Mouse (Mus musculus) limb, embryonic 15.5 days (tissue): ENCODE measurements around the gene Lrrc61. TPM values are rescaled to one million over a fixed set of nuclear protein-coding genes. Genes with fewer than 3 reads are reported as not detected.
A peak's percentile ranks its signal among the peaks of the same experiment; 100 is the strongest.

ENCODE experiments used
- ATAC-seq: fragments of 200-750 bp; cut with Nextera tagmentation; 2 replicates; pipeline ENCODE4 v1.8.0; 2017; ENCODE audit warnings: low read depth, moderate TSS enrichment; ENCODE audit not compliant: insufficient number of reproducible peaks, low FRiP score, low TSS enrichment
- H3K27ac ChIP-seq: fragments of 300-500 bp; sonication (generic); 2 replicates; pipeline ENCODE4 v1.5.1; 2015; ENCODE audit warnings: moderate library complexity, mild to moderate bottlenecking, inconsistent platforms
- H3K27me3 ChIP-seq: fragments of 300-500 bp; sonication (generic); 2 replicates; pipeline ENCODE4 v1.6.1; 2015; ENCODE audit warnings: inconsistent platforms
- H3K36me3 ChIP-seq: fragments of 300-500 bp; sonication (generic); 2 replicates; pipeline ENCODE4 v1.6.1; 2015; ENCODE audit warnings: inconsistent platforms
- H3K4me1 ChIP-seq: fragments of 300-500 bp; sonication (generic); 2 replicates; pipeline ENCODE4 v1.6.1; 2015; ENCODE audit warnings: inconsistent platforms
- H3K4me2 ChIP-seq: fragments of 300-500 bp; sonication (generic); 2 replicates; pipeline ENCODE4 v1.6.1; 2015; ENCODE audit warnings: mild to moderate bottlenecking, inconsistent platforms
- H3K4me3 ChIP-seq: fragments of 300-500 bp; sonication (generic); 2 replicates; pipeline ENCODE4 v1.5.1; 2015; ENCODE audit warnings: mild to moderate bottlenecking, inconsistent platforms
- H3K9ac ChIP-seq: fragments of 300-500 bp; sonication (generic); 2 replicates; pipeline ENCODE4 v1.6.1; 2015; ENCODE audit warnings: inconsistent platforms
- H3K9me3 ChIP-seq: fragments of 300-500 bp; sonication (generic); 2 replicates; pipeline ENCODE4 v1.6.1; 2016; ENCODE audit warnings: inconsistent platforms
- WGBS: fragments of 180-500 bp; shearing (Covaris S2); methylation state at CpG from one replicate; pipeline ENCODE4 v1.1.7; 2015; 5-methylcytosine and 5-hydroxymethylcytosine counted together
- polyA plus RNA-seq: library from polyadenylated mRNA; unstranded; fragments of >200 nt; fragmentation: Nextera tagmentation; extraction: Ambion mirVana; gene quantifications from 2 replicates; pipeline ENCODE4 v1.2.1, GENCODE M21; 2015

The Lrrc61 gene
- polyA plus RNA-seq, 1 experiment from 2014 or later = 10.8 TPM

DNA sequence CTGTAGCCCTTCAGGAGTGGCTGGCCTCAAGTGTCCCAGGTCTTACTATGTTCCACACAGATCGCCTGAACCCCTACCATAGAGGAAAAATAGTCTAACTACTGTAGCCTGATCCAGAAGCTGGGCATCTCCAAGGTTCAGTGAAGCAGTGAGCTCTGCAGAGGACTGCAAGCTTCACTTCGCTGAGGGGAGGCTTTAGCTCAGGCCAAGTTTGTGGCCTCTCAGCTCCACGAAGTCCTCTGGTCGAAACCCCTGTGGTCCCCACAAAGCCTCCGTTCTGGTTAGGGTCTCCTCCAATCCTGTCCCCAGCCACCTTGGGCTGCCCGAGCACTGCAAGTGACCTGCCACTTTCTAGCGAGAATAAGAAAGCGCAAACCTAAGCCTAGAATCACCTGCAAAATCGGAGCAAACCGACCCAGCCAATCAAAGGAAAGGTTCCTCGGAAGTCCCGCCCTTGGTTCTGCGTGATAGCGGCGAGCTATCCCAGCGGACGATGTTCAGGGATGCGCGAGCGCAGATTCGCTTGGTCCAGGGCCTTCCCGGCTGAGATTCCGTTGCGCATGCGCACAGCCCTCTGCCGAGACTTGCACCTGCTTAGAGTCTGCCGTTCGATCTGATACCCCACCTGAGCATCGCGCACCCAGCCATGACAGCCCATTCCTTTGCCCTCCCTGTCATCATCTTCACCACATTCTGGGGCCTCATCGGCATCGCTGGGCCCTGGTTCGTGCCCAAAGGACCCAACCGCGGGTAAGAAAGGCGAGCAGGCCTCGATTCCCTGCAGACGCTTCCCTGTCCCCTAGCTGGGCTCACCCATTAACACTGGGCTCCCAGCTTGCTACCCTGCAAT is 17.3 kb upstream of the Lrrc61 start, which contains the start of gene Atp6v0e2:
Atp6v0e2 (plus strand) TSS at position 511 of the 850 bp plus-strand sequence.
- Histone ChIP-seq H3K4me1 (peaks cover 26% of the 10 kb centered on the region), H3K9ac (peak within 1 kb of the TSS; percentile 31), H3K36me3 (peaks cover 16% of the 10 kb centered on the region), H3K4me3 (peak within 1 kb of the TSS; percentile 37), H3K27me3 (no peaks in the 10 kb centered on the region), H3K9me3 (no peaks in the 10 kb centered on the region), H3K4me2 (peak within 1 kb of the TSS; percentile 62), H3K27ac (no peak within 1 kb of the TSS)
- 7% methylated on average over 38 of the region's 38 CpGs for WGBS
- ATAC-seq = 0 out of 2 replicates have a peak, but pooled peaks have one; percentile 32

GRCm38 (mm10) chr6:48538841-48539737 is 15.5 kb upstream of the Lrrc61 start:
- Histone ChIP-seq H3K36me3 (no peaks in the 10 kb centered on the region), H3K27ac (no peak overlapping the region), H3K27me3 (no peaks in the 10 kb centered on the region), H3K4me1 (peaks cover 27% of the 10 kb centered on the region), H3K9ac (no peak overlapping the region), H3K4me3 (no peak overlapping the region), H3K4me2 (no peak overlapping the region), H3K9me3 (no peaks in the 10 kb centered on the region)
- ATAC-seq = no peak
- WGBS = 78% methylated on average over 5 of the region's 5 CpGs

- Histone ChIP-seq H3K9me3 (no peaks in the 10 kb centered on the region), H3K36me3 (no peaks in the 10 kb centered on the region), H3K9ac (no peak overlapping the region), H3K27me3 (no peaks in the 10 kb centered on the region), H3K27ac (no peak overlapping the region), H3K4me1 (peaks cover 27% of the 10 kb centered on the region), H3K4me3 (no peak overlapping the region), H3K4me2 (no peak overlapping the region)
- WGBS = 62% methylated on average over 5 of the region's 5 CpGs
- no peak for ATAC-seq
These were observed 14.7 kb upstream of the Lrrc61 start for GRCm38 (mm10) chr6:48539860-48540259.

DNA sequence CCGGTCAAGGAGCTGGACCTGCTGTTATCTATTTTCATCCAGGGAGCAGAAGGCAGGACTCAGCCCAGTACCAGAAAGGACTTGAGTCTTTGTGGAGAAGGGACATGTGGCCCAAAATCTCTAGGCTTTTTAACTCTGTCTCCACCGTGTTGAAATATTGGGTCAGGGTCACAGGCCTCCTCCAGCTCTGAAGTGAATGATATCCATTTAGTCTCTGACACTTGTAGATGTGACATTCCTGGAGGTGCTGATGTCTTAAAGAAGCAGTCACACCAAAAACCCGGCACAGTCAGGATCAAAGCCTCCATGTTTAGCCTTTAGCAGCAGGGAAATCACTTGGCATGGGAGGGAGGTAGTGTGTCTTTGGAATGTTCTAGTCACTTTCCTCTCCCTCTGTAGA is 13.9 kb upstream of the Lrrc61 start:
- no peak overlapping the region for H3K27ac ChIP-seq
- no peaks in the 10 kb centered on the region for H3K27me3 ChIP-seq
- peaks cover 27% of the 10 kb centered on the region for H3K4me1 ChIP-seq
- no peak overlapping the region for H3K4me3 ChIP-seq
- no peaks in the 10 kb centered on the region for H3K36me3 ChIP-seq
- no peak overlapping the region for H3K4me2 ChIP-seq
- ATAC-seq = no peak
- WGBS = 34% methylated on average over 3 of the region's 3 CpGs
- H3K9me3 ChIP-seq = no peaks in the 10 kb centered on the region
- H3K9ac ChIP-seq = no peak overlapping the region

GRCm38 (mm10) chr6:48541560-48542450 is 12.8 kb upstream of the Lrrc61 start:
- no peak; the same call in 1 of the 2 replicates for ATAC-seq
- no peak overlapping the region for H3K9ac ChIP-seq

DNA sequence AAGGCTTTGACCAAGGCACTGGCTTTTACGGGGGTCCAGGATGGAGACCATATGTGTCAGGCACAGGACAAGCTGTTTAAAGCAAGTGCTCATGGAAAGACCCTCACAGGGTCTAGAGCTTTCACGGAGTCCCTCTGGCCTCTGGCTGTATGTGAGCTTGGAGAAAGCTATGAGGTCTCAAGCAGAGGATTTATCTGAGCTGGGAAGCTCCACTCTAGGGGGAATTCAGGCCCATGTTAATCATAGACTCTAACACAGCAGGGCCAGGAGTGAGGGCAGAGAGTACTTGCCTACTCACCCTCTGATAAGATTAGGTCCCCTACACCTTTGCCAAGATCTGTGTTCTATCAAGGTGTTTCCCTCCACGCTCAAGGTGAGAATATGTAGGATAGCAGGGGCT is 12.0 kb upstream of the Lrrc61 start:
- 60% methylated on average over 3 of the region's 3 CpGs for WGBS
- no peak overlapping the region for H3K27ac ChIP-seq
- no peak overlapping the region for H3K4me3 ChIP-seq
- ATAC-seq = no peak
- H3K9me3 ChIP-seq = no peaks in the 10 kb centered on the region
- no peaks in the 10 kb centered on the region for H3K36me3 ChIP-seq
- no peaks in the 10 kb centered on the region for H3K27me3 ChIP-seq
- peaks cover 21% of the 10 kb centered on the region for H3K4me1 ChIP-seq
- H3K9ac ChIP-seq = no peak overlapping the region
- no peak overlapping the region for H3K4me2 ChIP-seq

More at GRCm38 (mm10) chr6:48541560-48542450, 12.8 kb upstream of the Lrrc61 start:
- H3K4me3 ChIP-seq = no peak overlapping the region
- H3K4me1 ChIP-seq = peaks cover 29% of the 10 kb centered on the region
- 0 out of 2 replicates have a peak overlapping the region, but pooled peaks have one; percentile 35 for H3K27ac ChIP-seq
- WGBS = 18% methylated on average over 7 of the region's 7 CpGs
- H3K36me3 ChIP-seq = no peaks in the 10 kb centered on the region
- H3K4me2 ChIP-seq = no peak overlapping the region
- no peaks in the 10 kb centered on the region for H3K9me3 ChIP-seq
- H3K27me3 ChIP-seq = no peaks in the 10 kb centered on the region

DNA sequence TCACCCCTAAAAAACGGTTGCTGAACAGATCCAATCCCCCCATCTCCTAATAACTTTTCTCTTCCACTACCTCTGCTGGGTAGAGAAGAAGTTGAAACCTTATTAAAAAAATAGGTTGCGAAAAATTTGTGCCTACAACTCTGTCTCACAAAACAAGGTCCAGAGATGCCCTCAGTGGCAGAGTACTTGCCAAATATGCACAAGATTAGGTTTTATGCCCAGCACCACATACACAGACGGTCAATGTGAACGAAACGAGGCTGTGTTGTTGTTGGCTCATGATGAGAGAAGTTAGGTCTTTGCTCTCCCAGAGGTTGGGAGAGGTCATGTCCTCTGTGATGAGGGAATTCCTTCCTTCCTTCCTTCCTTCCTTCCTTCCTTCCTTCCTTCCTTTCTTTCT is 9.3 kb upstream of the Lrrc61 start:
- Histone ChIP-seq H3K4me3 (no peak overlapping the region), H3K4me2 (no peak overlapping the region), H3K36me3 (no peaks in the 10 kb centered on the region), H3K9me3 (no peaks in the 10 kb centered on the region), H3K4me1 (peaks cover 18% of the 10 kb centered on the region), H3K9ac (no peak overlapping the region), H3K27ac (no peak overlapping the region), H3K27me3 (no peaks in the 10 kb centered on the region)
- ATAC-seq = no peak
- 67% methylated on average over 5 of the region's 5 CpGs for WGBS

DNA sequence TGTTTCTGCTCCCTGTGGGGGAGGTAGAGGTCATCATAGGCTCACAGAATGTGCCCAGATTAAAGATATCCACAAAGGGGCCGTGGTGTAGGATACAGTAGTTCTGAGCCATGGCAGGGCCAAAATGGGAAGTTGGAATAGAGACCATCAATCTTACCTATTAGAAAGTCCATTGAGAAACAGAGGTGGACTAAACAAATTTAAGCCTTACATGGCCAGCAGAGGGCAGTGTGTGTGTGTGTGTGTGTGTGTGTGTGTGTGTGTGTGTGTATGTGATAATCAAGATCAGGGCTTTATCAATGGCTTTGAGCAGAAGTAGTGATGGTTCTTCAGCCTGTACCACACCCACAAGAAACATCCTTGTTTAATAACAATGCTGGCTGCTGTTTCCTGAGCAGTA is 8.3 kb upstream of the Lrrc61 start:
- 63% methylated on average over 1 of the region's 1 CpGs for WGBS
- H3K27me3 ChIP-seq = no peaks in the 10 kb centered on the region
- H3K9ac ChIP-seq = no peak overlapping the region
- no peaks in the 10 kb centered on the region for H3K9me3 ChIP-seq
- H3K4me2 ChIP-seq = no peak overlapping the region
- no peak overlapping the region for H3K27ac ChIP-seq
- H3K4me3 ChIP-seq = no peak overlapping the region
- ATAC-seq = no peak
- no peaks in the 10 kb centered on the region for H3K36me3 ChIP-seq
- H3K4me1 ChIP-seq = peaks cover 15% of the 10 kb centered on the region

- 41% methylated on average over 4 of the region's 4 CpGs for WGBS
- no peaks in the 10 kb centered on the region for H3K27me3 ChIP-seq
- no peaks in the 10 kb centered on the region for H3K36me3 ChIP-seq
- ATAC-seq = no peak
- no peaks in the 10 kb centered on the region for H3K9me3 ChIP-seq
- H3K9ac ChIP-seq = no peak overlapping the region
- no peak overlapping the region for H3K4me2 ChIP-seq
- peaks cover 9% of the 10 kb centered on the region for H3K4me1 ChIP-seq
- no peak overlapping the region for H3K4me3 ChIP-seq
- no peak overlapping the region for H3K27ac ChIP-seq
These were observed 7.7 kb upstream of the Lrrc61 start for GRCm38 (mm10) chr6:48546858-48547257.

GRCm38 (mm10) chr6:48548314-48548713 is 6.3 kb upstream of the Lrrc61 start:
- Histone ChIP-seq H3K36me3 (no peaks in the 10 kb centered on the region), H3K4me2 (no peak overlapping the region), H3K27ac (no peak overlapping the region), H3K4me3 (no peak overlapping the region), H3K9me3 (no peaks in the 10 kb centered on the region), H3K27me3 (no peaks in the 10 kb centered on the region), H3K9ac (no peak overlapping the region), H3K4me1 (peaks cover 4% of the 10 kb centered on the region; the same call in 1 of the 2 replicates)
- ATAC-seq = no peak
- 87% methylated on average over 6 of the region's 6 CpGs for WGBS

DNA sequence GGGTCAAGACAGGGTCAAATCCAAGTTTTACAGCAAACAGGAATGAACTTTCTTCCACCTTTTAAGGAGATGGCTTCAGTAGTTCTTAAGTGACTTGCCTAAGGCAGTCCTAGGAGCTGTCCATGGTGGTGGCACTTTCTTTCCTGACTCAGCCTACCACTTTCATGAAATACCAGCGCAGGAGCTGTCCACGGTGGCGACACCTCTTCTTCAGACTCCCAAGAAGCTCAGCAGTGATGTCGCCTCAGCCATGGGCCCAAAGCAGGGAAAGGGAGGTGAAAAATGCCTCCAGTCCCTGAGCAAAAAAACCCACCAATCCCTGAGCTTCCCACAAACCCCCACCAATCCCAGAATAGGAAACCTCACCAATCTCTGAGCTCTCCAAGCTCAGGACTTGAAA is 1.7 kb upstream of the Lrrc61 start:
- Histone ChIP-seq H3K9me3 (no peaks in the 10 kb centered on the region), H3K36me3 (no peaks in the 10 kb centered on the region; the same call in 1 of the 2 replicates), H3K9ac (no peak overlapping the region), H3K27ac (no peak overlapping the region), H3K27me3 (no peaks in the 10 kb centered on the region), H3K4me3 (no peak overlapping the region), H3K4me1 (peaks cover 15% of the 10 kb centered on the region), H3K4me2 (no peak overlapping the region)
- 51% methylated on average over 4 of the region's 4 CpGs for WGBS
- ATAC-seq = no peak
